Mouse (Mus musculus) liver, adult 2 months (tissue): ENCODE data around the gene Cpox. TPM values are rescaled to one million over a fixed set of nuclear protein-coding genes. Genes with fewer than 3 reads are reported as not detected.

ENCODE experiments used
- DNase-seq: peaks from one replicate; pipeline ENCODE4 v3.0.0-alpha.2; 2011; ENCODE audit warnings: low read depth, low spot score; ENCODE audit errors: extremely low read depth
- H3K27ac ChIP-seq: fragments of 200-500 bp; replicated peaks from 2 replicates; pipeline ENCODE4 v1.5.1; 2012; ENCODE audit warnings: low read depth, mild to moderate bottlenecking, control low read depth, inconsistent platforms, low read length; ENCODE audit not compliant: insufficient read depth
- H3K27me3 ChIP-seq: fragments of 200-500 bp; 2 replicates; pipeline ENCODE4 v1.6.1; 2012; ENCODE audit warnings: mild to moderate bottlenecking, moderate library complexity, low read length, inconsistent platforms; ENCODE audit not compliant: control insufficient read depth, insufficient read depth
- H3K36me3 ChIP-seq: fragments of 200-500 bp; 2 replicates; pipeline ENCODE4 v1.6.1; 2012; ENCODE audit warnings: low read length, inconsistent platforms; ENCODE audit not compliant: control insufficient read depth, insufficient read depth
- H3K4me1 ChIP-seq: fragments of 200-500 bp; 2 replicates; pipeline ENCODE4 v1.6.1; 2011; ENCODE audit warnings: low read length; ENCODE audit not compliant: control insufficient read depth, insufficient read depth
- H3K4me3 ChIP-seq: fragments of 200-500 bp; 2 replicates; pipeline ENCODE4 v1.5.1; 2011; ENCODE audit warnings: low read depth, mild to moderate bottlenecking, control low read depth, low read length, moderate library complexity; ENCODE audit not compliant: insufficient read depth
- H3K79me2 ChIP-seq: fragments of 200-500 bp; 2 replicates; pipeline ENCODE4 v1.6.1; 2012; ENCODE audit warnings: inconsistent platforms, mild to moderate bottlenecking, low read length, moderate library complexity; ENCODE audit not compliant: control insufficient read depth, insufficient read depth
- H3K9ac ChIP-seq: fragments of 200-500 bp; 2 replicates; pipeline ENCODE4 v1.6.1; 2012; ENCODE audit warnings: low read depth, mild to moderate bottlenecking, control low read depth, inconsistent platforms, low read length
- CTCF ChIP-seq: fragments of 200-500 bp; IDR thresholded peaks from 2 replicates; pipeline ENCODE4 v1.5.1; 2011; ENCODE audit warnings: low read depth, low read length, control low read depth
- POLR2A ChIP-seq: fragments of 200-500 bp; IDR thresholded peaks from 2 replicates; pipeline ENCODE4 v1.6.1; 2011; ENCODE audit warnings: low read length, control low read depth; ENCODE audit not compliant: insufficient read depth; ENCODE audit errors: extremely low read depth
- WGBS: fragments of 180-500 bp; shearing (Covaris S2); methylation state at CpG from one replicate; pipeline ENCODE4 v1.1.7; 2018; 5-methylcytosine and 5-hydroxymethylcytosine counted together
- polyA plus RNA-seq: library from polyadenylated mRNA; depleted of rRNA; stranded (reverse); fragments of >200 nt; gene quantifications from 2 replicates; pipeline ENCODE4 v1.2.3, GENCODE M21; 2012; rRNA removed
- total RNA-seq: library from RNA; depleted of rRNA; stranded (reverse); fragments of >200 nt; gene quantifications from 2 replicates; pipeline ENCODE4 v1.2.3, GENCODE M21; 2014; rRNA removed

Gene Cpox
- total and polyA plus RNA-seq, 2 experiments = 68.1 to 75.2 TPM

- TF ChIP-seq CTCF (no peak), POLR2A (no peak)
- H3K4me1 ChIP-seq = no peaks in the 10 kb centered on the region
- no peak overlapping the region for H3K9ac ChIP-seq
- DNase-seq = peak; percentile 40
- H3K36me3 ChIP-seq = no peaks in the 10 kb centered on the region
- H3K27me3 ChIP-seq = no peaks in the 10 kb centered on the region
- no peak overlapping the region for H3K4me3 ChIP-seq
- no peaks in the 10 kb centered on the region for H3K79me2 ChIP-seq
- H3K27ac ChIP-seq = no peak overlapping the region
- WGBS = 10% methylated on average over 1 of the region's 1 CpGs
These were observed 81.2 kb downstream of the Cpox start for GRCm38 (mm10) chr16:58751314-58751713.

DNA sequence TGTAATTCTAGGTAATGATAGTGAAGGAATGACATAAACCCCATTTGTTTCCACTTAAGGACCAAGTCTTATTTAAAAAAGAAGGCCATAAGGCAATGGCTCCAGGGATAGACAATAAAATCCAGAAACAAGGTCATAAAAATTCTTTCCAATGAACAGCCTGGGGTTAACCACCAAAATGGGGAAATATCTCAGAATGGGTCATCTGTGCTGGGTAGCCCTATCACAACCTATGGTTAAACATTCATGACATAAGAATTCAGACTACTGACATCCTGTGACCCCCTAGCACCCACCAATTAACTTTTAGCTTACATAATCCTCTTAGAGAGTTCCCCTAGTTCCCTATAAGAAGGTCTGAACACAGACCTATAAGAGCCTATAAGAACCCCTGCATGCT lies 86.1 kb downstream of the Cpox start:
- DNase-seq = no peak
- H3K27me3 ChIP-seq = no peaks in the 10 kb centered on the region
- no peaks in the 10 kb centered on the region for H3K36me3 ChIP-seq
- no peaks in the 10 kb centered on the region for H3K4me1 ChIP-seq
- H3K79me2 ChIP-seq = no peaks in the 10 kb centered on the region
- TF ChIP-seq POLR2A = no peak
- no peak for TF ChIP-seq CTCF
- no peak overlapping the region for H3K4me3 ChIP-seq
- H3K27ac ChIP-seq = no peak overlapping the region
- H3K9ac ChIP-seq = no peak overlapping the region

DNA sequence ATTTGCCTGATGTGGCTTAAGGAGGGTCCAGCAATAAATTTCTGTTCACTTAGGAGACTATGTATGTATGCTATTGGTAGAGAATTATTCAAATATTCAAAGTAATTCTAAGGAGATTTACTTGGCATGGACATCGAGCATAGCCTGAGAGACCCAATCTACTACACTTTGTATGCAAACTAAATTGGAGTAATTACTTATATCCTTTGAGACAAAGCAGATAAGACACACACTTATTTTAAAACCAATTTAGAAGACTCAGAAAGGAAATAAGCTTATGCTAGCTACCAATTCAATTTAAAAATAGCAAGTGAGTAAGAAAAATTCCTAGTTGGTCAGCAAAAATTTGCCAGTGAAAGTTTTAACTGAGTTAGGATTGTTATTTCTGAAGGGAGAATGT lies 93.0 kb downstream of the Cpox start, which contains the start of gene Olfr172:
Olfr172 (minus strand) TSS at position 101 of the 400 bp plus-strand sequence.
- 80% methylated on average over 1 of the region's 1 CpGs for WGBS

More for the DNA sequence above, 93.0 kb downstream of the Cpox start, which contains the start of gene Olfr172:
- Histone ChIP-seq H3K27me3 (no peaks in the 10 kb centered on the region), H3K4me1 (no peaks in the 10 kb centered on the region), H3K79me2 (no peaks in the 10 kb centered on the region), H3K4me3 (no peak within 1 kb of the TSS), H3K27ac (no peak within 1 kb of the TSS), H3K9ac (no peak within 1 kb of the TSS), H3K36me3 (no peaks in the 10 kb centered on the region)
- no peak for DNase-seq
- TF ChIP-seq POLR2A (no peak), CTCF (no peak)

Other genes starting within 250 kb of the Cpox start
- 3.2 and 4.8 TPM in 2 replicates for gene St3gal6, start 146.0 kb upstream of the Cpox start, total RNA-seq
- gene St3gal6, start 146.0 kb upstream of the Cpox start, polyA plus RNA-seq = 5.1 and 6.2 TPM in 2 replicates
- gene Gm813, start 53.3 kb upstream of the Cpox start, total RNA-seq = not detected in 2 replicates
- not detected in 2 replicates for gene Gm813, start 53.3 kb upstream of the Cpox start, polyA plus RNA-seq
- gene E330017A01Rik, start 31.6 kb upstream of the Cpox start, total RNA-seq = not detected in 2 replicates
- not detected in 2 replicates for gene E330017A01Rik, start 31.6 kb upstream of the Cpox start, polyA plus RNA-seq
- not detected in 2 replicates for gene Gpr15, start 48.8 kb downstream of the Cpox start, total RNA-seq
- 0.10 TPM in 1 of 2 replicates, not detected in the other for gene Gpr15, start 48.8 kb downstream of the Cpox start, polyA plus RNA-seq
- gene Cldnd1, start 57.6 kb downstream of the Cpox start, total RNA-seq = 8.4 and 9.1 TPM in 2 replicates
- 30.5 and 32.3 TPM in 2 replicates for gene Cldnd1, start 57.6 kb downstream of the Cpox start, polyA plus RNA-seq
- gene Olfr172, start 92.9 kb downstream of the Cpox start, total RNA-seq = not detected in 2 replicates
- gene Olfr172, start 92.9 kb downstream of the Cpox start, polyA plus RNA-seq = not detected in 2 replicates
- gene Olfr173, start 130.0 kb downstream of the Cpox start, total RNA-seq = not detected in 2 replicates
- not detected in 2 replicates for gene Olfr173, start 130.0 kb downstream of the Cpox start, polyA plus RNA-seq
- not detected in 2 replicates for gene Olfr175-ps1, start 156.5 kb downstream of the Cpox start, total RNA-seq
- gene Olfr175-ps1, start 156.5 kb downstream of the Cpox start, polyA plus RNA-seq = not detected in 2 replicates
- gene Olfr177, start 204.5 kb downstream of the Cpox start, total RNA-seq = not detected in 2 replicates
- not detected in 2 replicates for gene Olfr177, start 204.5 kb downstream of the Cpox start, polyA plus RNA-seq
- gene Olfr178, start 221.8 kb downstream of the Cpox start, total RNA-seq = not detected in 2 replicates
- not detected in 2 replicates for gene Olfr178, start 221.8 kb downstream of the Cpox start, polyA plus RNA-seq